Mouse (Mus musculus) mammary gland, adult 2 months (tissue): Measurements from ENCODE around the gene Plekhb2. TPM values are rescaled to one million over a fixed set of nuclear protein-coding genes. Genes with fewer than 3 reads are reported as not detected.

Source experiments
- polyA plus RNA-seq: library from polyadenylated mRNA; depleted of rRNA; stranded (reverse); fragments of >200 nt; gene quantifications from 2 replicates; pipeline ENCODE4 v1.2.3, GENCODE M21; 2012; ENCODE audit warnings: low replicate concordance; rRNA removed

The Plekhb2 gene
- polyA plus RNA-seq, result 33.9 and 55.3 TPM in 2 replicates

GRCm38 (mm10) chr1:34849745-34850342, at the start of gene Plekhb2:
Gene Plekhb2, plus strand, starts transcription at chr1:34849976.

GRCm38 (mm10) chr1:34842887-34843618, 6.7 kb upstream of the Plekhb2 start, which contains the start of gene Fam168b:
Gene Fam168b, minus strand, starts transcription at chr1:34843065.

Other genes starting within 250 kb of the Plekhb2 start
- 418 and 431 TPM in 2 replicates for gene Fam168b, start 6.9 kb upstream of the Plekhb2 start, polyA plus RNA-seq